Mouse (Mus musculus): Measurements from ENCODE around the gene Dlgap5.

Dlgap5 gene

GRCm38 (mm10) chr14:47395462-47396026 is 22.7 kb downstream of the Dlgap5 start:
- DNase-seq (ENCODE audit: low read depth, low spot score) = peak; percentile 59

GRCm38 (mm10) chr14:47395007-47395406 is 23.2 kb downstream of the Dlgap5 start:
- no peak for DNase-seq (ENCODE audit: low read depth, low spot score)

GRCm38 (mm10) chr14:47393354-47394094 is 24.7 kb downstream of the Dlgap5 start:
- no peak for DNase-seq (ENCODE audit: low read depth, low spot score)

GRCm38 (mm10) chr14:47386125-47386524 is 32.1 kb downstream of the Dlgap5 start:
- no peak for DNase-seq (ENCODE audit: low read depth, low spot score)

GRCm38 (mm10) chr14:47384653-47385052 is 33.6 kb downstream of the Dlgap5 start:
- DNase-seq (ENCODE audit: low read depth, low spot score) = no peak

- peak; percentile 92 for DNase-seq (ENCODE audit: low read depth, low spot score)
Observed at GRCm38 (mm10) chr14:47383911-47384310, 34.3 kb downstream of the Dlgap5 start.

GRCm38 (mm10) chr14:47378336-47378735 is 39.9 kb downstream of the Dlgap5 start:
- peak; percentile 49 for DNase-seq (ENCODE audit: low read depth, low spot score)

GRCm38 (mm10) chr14:47376526-47376925 is 41.7 kb downstream of the Dlgap5 start:
- no peak for DNase-seq (ENCODE audit: low read depth, low spot score)

- DNase-seq (ENCODE audit: low read depth, low spot score) = no peak
Observed at GRCm38 (mm10) chr14:47373728-47374678, 44.2 kb downstream of the Dlgap5 start.

- peak; percentile 70 for DNase-seq (ENCODE audit: low read depth, low spot score)
Observed at GRCm38 (mm10) chr14:47371689-47372088, 46.5 kb downstream of the Dlgap5 start.

- no peak for DNase-seq (ENCODE audit: low read depth, low spot score)
Observed at GRCm38 (mm10) chr14:47370790-47371189, 47.4 kb downstream of the Dlgap5 start.

GRCm38 (mm10) chr14:47369741-47370140 is 48.5 kb downstream of the Dlgap5 start:
- DNase-seq (ENCODE audit: low read depth, low spot score) = no peak

GRCm38 (mm10) chr14:47367461-47367860 is 50.7 kb downstream of the Dlgap5 start, which contains the start of gene Lgals3:
Gene Lgals3, plus strand, starts transcription at chr14:47367751.
- DNase-seq (ENCODE audit: low read depth, low spot score) = peak; percentile 91

- DNase-seq (ENCODE audit: low read depth, low spot score) = no peak
Observed at GRCm38 (mm10) chr14:47366881-47367321, 51.3 kb downstream of the Dlgap5 start.

- DNase-seq (ENCODE audit: low read depth, low spot score) = peak; percentile 92
Observed at GRCm38 (mm10) chr14:47364742-47365449, 53.3 kb downstream of the Dlgap5 start.

GRCm38 (mm10) chr14:47361899-47362298 is 56.3 kb downstream of the Dlgap5 start:
- no peak for DNase-seq (ENCODE audit: low read depth, low spot score)

GRCm38 (mm10) chr14:47361418-47361817 is 56.8 kb downstream of the Dlgap5 start:
- no peak for DNase-seq (ENCODE audit: low read depth, low spot score)

- no peak for DNase-seq (ENCODE audit: low read depth, low spot score)
Observed at GRCm38 (mm10) chr14:47359610-47360009, 58.6 kb downstream of the Dlgap5 start.

GRCm38 (mm10) chr14:47356622-47357021 is 61.6 kb downstream of the Dlgap5 start:
- DNase-seq (ENCODE audit: low read depth, low spot score) = no peak

- DNase-seq (ENCODE audit: low read depth, low spot score) = no peak
Observed at GRCm38 (mm10) chr14:47354948-47355347, 63.3 kb downstream of the Dlgap5 start.

GRCm38 (mm10) chr14:47354111-47354577 is 64.1 kb downstream of the Dlgap5 start:
- DNase-seq (ENCODE audit: low read depth, low spot score) = peak; percentile 88

Data from R1 (cell line).